Mouse (Mus musculus) left cerebral cortex, postnatal 36 days (tissue): Measurements from ENCODE around the gene Actr1b. TPM values are rescaled to one million over a fixed set of nuclear protein-coding genes. Genes with fewer than 3 reads are reported as not detected.

Source experiments
- DNase-seq, 2 experiments: peaks; one replicate each; pipeline ENCODE4 v3.0.0; 2021 to 2022; ENCODE audit warnings: low spot score in 2 of 2, mixed read lengths in 1 of 2
- intact Hi-C: fragments of 180-260 bp; cut with DNase I; formaldehyde crosslinking; loops from one replicate; pipeline ENCODE4 v1.15.1; 2025
- total RNA-seq, 2 experiments: library from RNA; stranded (reverse); gene quantifications; 2 replicates each; pipeline ENCODE4 v1.2.3; 2021

The Actr1b gene
- 100 to 1,000 TPM; 336 to 347 TPM for total RNA-seq

- no peak for DNase-seq
- intact Hi-C loops, result no loop called here
These were observed at the start of gene Actr1b for GRCm38 (mm10) chr1:36714311-36714710. TSS of gene Actr1b (minus strand) at chr1:36714422.

DNA sequence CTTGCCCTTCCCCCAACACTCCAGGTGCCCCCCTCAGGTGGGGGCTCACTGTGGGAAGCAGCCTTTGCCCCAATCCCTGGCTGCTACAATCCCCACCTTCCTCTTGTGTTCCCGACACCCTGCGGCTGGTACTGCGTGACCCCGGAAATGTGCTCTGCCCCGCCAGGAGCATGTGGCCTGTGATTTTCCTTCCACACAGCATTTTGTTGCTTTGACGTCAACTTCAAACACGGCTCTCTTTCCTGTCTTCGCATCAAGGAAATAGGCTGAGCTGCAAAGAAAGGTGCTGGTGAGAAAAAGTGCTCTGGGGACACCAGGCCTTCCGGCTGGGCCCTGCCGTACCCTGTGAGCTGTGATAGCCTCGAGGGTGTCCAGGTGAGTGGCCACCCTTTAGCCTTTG is 47.3 kb upstream of the Actr1b start, which contains the start of gene Zap70:
TSS of gene Zap70 (plus strand) at position 231 of the 400 bp plus-strand sequence.
- no peak for DNase-seq
- intact Hi-C loops, result no loop called here

- DNase-seq, result no peak
- intact Hi-C loops, result no loop called here
These were observed 46.8 kb upstream of the Actr1b start for GRCm38 (mm10) chr1:36761061-36761460.

- intact Hi-C loops, result no loop called here
These were observed 46.2 kb upstream of the Actr1b start for GRCm38 (mm10) chr1:36760401-36760800.

DNA sequence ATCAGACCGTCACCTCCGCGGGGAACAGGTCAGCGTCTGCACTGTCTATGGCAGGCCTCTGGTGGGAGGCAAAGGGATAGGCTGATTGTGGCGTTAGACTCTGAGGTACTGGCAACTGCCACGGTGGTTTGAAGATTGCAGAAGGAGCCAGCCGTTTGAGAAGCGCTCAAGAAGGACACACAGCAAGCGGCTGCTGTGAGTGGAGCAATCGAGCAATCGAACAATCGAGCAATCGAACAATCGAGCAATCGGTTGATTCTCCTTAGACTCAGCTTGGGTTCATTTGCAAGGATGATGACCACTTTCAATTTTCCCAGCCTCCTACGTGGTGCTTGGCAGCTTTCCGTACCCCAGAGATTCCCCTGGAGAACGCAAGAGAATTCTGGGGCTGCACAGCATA is 44.9 kb upstream of the Actr1b start:
- intact Hi-C loops, result no loop called here

More at GRCm38 (mm10) chr1:36760401-36760800, 46.2 kb upstream of the Actr1b start:
- no peak for DNase-seq

GRCm38 (mm10) chr1:36758553-36758952 is 44.3 kb upstream of the Actr1b start:
- intact Hi-C loops, result no loop called here
- DNase-seq, result no peak

More for the DNA sequence above, 44.9 kb upstream of the Actr1b start:
- DNase-seq, result no peak

- DNase-seq, result no peak
- intact Hi-C loops, result no loop called here
These were observed 39.9 kb upstream of the Actr1b start for GRCm38 (mm10) chr1:36753932-36754675.

GRCm38 (mm10) chr1:36746452-36746851 is 32.2 kb upstream of the Actr1b start:
- intact Hi-C loops, result no loop called here
- DNase-seq, result no peak

DNA sequence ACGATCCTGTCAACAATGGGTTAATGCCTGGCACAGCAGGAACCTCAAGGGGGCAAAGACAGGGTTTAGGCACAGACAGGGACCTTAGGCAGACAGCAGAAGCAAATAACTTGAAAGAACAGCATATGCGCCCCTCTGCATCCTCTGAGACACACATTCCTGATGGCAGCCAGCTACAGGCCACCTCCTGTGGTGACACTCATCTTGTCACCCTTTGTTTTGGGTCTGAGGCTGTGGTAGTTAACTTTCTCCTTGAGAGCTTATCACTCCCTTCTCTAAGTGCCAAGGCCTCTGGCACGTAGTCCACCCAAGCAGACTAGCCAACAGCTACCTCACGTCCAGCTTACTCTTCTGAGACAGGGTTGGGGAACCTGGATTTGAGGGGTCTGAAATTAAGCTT is 31.4 kb upstream of the Actr1b start:
- no peak for DNase-seq
- intact Hi-C loops, result no loop called here

- peak; percentile 79 for DNase-seq
- intact Hi-C loops, result no loop called here
These were observed 30.2 kb upstream of the Actr1b start for GRCm38 (mm10) chr1:36744268-36744944.

DNA sequence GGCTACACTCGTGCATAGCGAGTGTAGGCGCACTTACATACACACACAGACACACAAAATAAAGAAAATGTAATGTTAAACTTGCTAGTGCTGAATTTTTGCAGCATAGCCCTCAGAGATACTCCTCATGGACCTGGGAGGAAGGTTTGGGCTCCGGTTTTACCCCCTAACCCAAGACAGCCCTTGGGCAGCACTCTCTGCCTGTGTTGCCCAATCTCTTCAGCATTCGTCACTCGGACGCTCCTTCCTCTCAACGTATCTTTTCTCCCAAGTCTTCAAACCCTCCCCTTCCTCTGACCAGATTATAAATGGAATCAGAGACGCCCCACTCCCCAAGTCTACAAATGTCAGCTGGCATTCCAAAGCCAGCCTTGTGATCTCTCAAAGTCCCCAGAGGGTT is 28.8 kb upstream of the Actr1b start:
- DNase-seq, result no peak
- intact Hi-C loops, result no loop called here

DNA sequence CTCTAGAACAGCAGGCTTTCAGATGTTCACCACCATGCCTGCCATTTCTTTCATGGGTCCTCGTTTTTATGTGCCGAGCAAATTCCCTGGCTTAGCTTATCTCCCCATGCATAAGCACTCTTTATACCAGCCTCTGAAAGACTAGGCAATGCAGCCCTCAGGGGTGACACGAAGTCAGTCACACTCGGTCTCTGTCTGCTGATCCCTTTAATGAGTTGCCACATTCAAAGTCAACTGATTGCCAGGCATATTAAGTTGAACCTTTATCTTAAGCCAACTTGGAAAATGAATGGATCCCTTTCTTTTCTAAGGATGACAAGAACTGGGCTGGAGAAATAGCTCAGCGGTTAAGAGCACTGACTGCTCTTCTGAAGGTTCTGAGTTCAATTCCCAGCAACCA is 25.0 kb upstream of the Actr1b start:
- intact Hi-C loops, result no loop called here
- no peak for DNase-seq

DNA sequence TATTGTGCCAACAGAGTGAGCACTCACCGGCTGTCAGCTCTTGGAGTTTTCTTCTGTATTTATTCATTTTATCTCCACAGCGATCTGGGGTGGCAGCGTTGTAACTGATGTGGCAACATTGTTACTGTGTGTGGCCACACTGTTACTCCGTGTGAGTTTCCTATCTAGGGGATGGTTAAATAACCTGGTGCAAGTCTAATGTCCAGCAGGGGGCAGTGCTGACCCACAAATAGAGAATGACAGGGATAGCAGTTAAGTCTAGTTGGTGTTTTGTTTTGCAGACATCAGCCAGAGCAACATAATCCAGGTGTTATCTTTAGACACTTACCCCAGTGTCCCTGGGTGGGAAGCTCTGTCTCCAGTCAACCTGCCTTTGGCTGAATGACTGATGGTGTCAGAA is 23.1 kb upstream of the Actr1b start:
- intact Hi-C loops, result loop anchor here (2.0 kb wide), 1 partner anchor 514 kb away; no protein-coding TSS in a partner anchor
- peak; percentile 75 to 80 for DNase-seq

DNA sequence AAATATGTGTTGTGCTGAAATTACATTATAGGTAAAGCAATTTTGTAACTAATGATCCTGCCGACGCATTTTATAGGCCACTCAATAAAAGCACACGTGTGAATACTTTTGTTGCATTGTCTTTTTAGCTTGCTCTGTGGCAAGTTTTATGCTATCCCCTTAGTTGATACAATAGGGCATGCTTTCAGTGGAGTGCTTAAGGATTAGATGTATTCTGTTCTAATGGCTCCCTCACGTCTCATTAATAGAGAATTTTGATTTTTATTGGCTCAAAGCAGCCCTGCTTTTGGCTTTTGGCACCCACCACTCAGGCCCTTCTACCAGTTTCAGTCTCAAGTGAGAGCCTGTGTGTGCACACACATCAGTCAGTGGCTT is 9.8 kb upstream of the Actr1b start:
- intact Hi-C loops, result no loop called here
- DNase-seq, result no peak

GRCm38 (mm10) chr1:36723146-36724056 is 9.2 kb upstream of the Actr1b start:
- no peak for DNase-seq
- intact Hi-C loops, result no loop called here

GRCm38 (mm10) chr1:36718786-36719185 is 4.6 kb upstream of the Actr1b start:
- intact Hi-C loops, result no loop called here

DNA sequence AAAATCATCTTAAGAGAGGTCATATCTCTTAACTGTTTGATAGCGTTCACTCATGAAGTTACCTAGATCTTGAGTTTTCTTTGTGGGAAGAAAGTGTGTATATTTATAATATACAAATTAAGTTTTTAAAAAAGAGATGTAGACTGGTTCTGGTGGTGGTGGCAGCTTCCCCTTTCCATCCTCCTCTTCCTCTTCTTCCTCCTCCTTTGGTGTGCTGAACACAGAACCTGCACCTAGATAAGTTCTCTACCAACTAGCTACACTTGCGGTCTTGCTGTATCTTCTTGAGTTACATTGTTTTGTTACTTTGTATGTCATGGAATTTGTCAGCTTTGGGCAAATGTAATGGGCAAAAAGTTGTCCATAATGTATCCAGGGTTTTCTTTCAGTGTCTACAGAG is 3.1 kb downstream of the Actr1b start:
- DNase-seq, result no peak
- intact Hi-C loops, result no loop called here

More at GRCm38 (mm10) chr1:36718786-36719185, 4.6 kb upstream of the Actr1b start:
- no peak for DNase-seq

DNA sequence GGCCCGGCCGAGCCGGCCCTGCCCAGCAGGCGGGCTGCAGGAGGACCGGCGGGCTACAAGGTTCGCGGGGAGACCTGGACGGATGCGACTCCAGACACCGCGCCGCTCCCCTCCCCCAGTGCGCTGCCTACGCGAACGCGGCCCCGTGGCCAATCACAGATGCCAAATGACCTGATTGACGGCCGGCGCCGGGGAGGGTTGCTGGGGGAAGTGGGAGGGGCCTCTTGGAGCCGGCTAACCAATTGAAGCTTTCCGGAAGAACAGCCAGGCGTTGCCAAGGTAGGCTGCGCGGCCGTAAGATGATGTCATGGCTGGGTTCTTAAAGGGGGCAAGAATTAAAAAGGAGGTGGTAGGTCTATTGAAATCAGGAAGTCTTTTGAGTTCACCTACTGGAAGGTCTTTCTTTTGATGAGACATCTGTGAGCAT is 4.4 kb downstream of the Actr1b start, which contains the start of gene 4933424G06Rik:
TSS of gene 4933424G06Rik (plus strand) at position 296 of the 427 bp plus-strand sequence.
- intact Hi-C loops, result no loop called here

DNA sequence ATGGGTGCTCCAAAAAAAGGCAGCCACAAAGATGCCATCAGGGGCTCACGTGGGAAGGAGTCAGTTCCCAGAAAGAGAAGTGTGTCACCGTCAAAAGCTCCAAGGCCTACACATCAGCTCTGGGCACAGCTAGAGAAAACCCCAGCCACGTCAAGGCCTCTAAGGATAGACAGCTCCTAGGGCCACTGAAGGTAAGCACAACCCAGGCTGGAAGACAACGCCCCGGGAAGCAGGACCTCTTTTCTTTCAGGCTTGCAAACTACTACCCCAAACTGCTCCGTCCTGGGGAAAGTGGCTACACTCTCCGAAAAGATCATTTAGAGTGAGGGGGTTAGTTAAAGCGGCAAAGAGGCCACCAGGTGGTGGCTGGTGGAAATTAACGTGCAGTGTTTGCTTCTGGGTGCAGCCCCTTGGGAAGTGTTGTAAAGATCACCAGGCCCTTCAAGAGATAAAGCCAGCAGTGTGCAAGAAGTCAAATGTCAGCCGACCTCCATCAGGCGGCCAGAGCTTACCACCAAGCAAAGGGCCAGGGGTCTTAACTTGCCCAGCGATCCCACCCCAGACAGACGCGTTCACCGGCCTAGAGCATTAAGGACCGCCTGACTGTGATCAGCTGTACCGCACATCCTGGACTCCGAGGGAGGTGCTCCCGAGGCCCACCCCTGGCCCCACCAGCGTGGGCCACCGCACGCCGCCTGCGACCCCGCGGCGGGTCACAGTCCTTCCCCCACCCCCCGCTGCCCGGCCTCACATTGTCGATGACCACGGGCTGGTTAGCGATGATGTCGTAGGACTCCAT is 5.0 kb downstream of the Actr1b start:
- intact Hi-C loops, result no loop called here
- peak; percentile 44 to 47 for DNase-seq

More for the DNA sequence above, 4.4 kb downstream of the Actr1b start, which contains the start of gene 4933424G06Rik:
- DNase-seq, result peak; percentile 97
